Mouse (Mus musculus): ENCODE measurements around the gene Cox5b. TPM values are rescaled to one million over a fixed set of nuclear protein-coding genes. Genes with fewer than 3 reads are reported as not detected.
"Not testable (repeated sequence)": the region's sequence is repeated elsewhere in the genome, so short reads cannot be mapped to it uniquely, and the experiment has no call there.

Gene Cox5b
- total RNA-seq, 2 experiments from 2014 or later, result 1,153 to 1,545 TPM

DNA sequence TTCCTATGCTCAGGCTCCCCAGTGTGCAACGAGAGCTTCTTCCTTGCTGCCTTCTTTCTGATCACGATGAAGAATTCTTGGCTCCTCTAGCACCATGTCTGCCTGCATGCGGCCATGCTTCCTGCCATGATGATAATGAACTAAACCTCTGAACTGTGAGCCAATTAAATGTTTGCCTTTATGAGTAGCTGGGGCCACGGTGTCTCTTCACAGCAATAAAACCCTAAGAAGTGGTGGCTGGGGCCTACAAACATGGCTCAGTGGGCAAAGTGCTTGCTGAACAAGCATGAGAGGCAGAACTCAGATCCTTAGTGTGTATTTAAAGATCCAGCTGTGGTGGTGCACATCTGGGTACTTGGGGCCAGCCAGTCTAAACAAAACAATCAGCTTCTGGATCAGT, 25.3 kb upstream of the Cox5b start:
- H3K4me3 ChIP-seq, result no peak overlapping the region
- no peak for DNase-seq
- H3K27ac ChIP-seq, result no peak overlapping the region
- no peak for TF ChIP-seq CTCF (IDR thresholded peaks at IDR 0.05)
- intact Hi-C loops (cut with DNase I), result no loop called here

DNA sequence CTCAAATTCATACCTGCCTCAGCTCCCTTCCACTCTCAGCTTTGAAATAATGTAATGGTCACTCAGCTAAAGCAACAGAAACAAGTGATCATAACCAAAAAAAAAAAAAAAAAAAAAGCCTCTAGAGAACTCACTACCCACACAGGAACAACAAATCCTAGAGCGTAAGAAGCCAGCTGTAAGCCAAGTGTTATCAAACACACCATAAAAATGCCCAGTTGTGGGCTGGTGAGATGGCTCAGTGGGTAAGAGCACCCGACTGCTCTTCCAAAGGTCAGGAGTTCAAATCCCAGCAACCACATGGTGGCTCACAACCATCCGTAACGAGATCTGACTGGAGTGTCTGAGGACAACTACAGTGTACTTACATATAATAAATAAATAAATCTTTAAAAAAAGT, 23.2 kb upstream of the Cox5b start:
- H3K27ac ChIP-seq; H3K4me3 ChIP-seq; intact Hi-C loops (cut with DNase I); DNase-seq: not testable (repeated sequence)

DNA sequence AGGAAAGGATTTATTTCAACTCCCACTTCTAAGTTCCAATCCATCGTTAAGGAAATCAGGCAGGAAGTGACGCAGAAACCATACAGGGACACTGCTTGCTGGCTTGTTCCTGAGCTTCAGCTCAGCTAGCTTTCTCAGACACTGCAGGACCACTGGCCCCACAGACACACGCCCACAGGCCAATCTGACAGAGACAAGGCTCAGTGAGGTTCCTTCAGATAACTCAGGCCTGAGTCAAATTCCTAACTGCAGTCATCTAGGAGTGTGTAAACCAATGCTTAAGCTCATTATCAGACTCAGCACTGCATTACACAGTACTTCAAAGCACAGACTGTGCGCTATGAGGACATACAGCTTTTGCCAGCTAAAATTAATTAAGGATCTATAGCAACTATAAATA, 21.0 kb upstream of the Cox5b start:
- TF ChIP-seq CTCF (IDR thresholded peaks at IDR 0.05), result no peak
- intact Hi-C loops (cut with DNase I), result no loop called here
- Histone ChIP-seq H3K27ac (no peak overlapping the region), H3K4me3 (no peak overlapping the region)
- DNase-seq, result no peak

DNA sequence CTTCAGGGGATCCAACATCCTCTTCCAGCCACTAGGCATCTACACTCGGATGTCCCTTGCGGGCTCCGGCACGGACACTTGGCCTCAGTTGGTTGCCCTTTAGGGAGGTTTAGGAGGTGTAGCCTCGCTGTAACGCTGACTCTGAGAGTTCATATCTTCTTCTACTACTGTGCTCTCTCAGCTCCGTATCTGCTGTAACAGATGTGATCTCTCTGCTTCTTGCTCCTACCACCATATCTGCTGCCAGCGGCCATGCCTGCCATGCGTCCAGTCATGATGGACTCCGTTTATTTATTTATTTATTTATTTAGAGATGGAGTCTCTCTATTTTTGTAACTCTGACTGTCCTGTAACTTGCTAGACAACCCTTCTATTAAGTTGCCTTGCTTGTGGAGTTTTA, 20.0 kb upstream of the Cox5b start:
- Histone ChIP-seq H3K4me3 (no peak overlapping the region), H3K27ac (no peak overlapping the region)
- no peak for TF ChIP-seq CTCF (IDR thresholded peaks at IDR 0.05)
- intact Hi-C loops (cut with DNase I), result no loop called here
- no peak for DNase-seq

DNA sequence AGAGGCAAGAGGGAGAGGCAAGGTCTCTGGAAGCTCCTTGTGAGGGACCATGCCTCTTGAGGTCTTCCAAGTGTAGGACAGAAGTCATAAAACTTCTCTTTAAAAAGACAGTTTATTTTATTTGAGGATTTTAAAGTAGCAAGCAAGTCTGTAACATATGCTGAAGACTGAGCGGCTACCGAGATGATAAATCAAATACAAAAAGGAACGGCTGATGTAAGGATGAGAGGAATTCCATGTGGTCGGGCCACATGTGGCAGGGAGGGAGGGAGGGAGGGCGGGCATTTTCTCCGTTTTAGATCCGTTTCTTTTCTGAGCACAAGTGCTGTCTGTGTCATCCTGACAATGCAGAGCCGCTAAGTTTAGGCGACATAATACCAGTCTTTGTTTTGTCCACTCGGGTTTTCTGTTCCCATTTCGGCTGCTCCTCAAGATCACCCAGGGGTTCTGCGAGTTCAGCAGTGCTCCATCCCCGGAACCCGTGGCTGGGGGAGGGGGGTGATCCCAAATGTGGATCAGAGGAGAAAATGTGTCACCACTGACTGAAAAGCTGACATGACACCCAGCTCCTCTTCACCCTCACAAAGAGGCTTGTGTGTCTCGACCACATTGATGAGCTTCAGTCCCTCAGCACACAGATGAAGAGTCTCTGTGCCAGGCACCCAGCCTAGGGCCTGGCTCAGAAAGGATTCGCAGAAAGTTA, 18.4 kb upstream of the Cox5b start:
- TF ChIP-seq CTCF (IDR thresholded peaks at IDR 0.05), result no peak
- no peak for DNase-seq
- H3K4me3 ChIP-seq, result no peak overlapping the region
- intact Hi-C loops (cut with DNase I), result no loop called here
- H3K27ac ChIP-seq, result no peak overlapping the region

DNA sequence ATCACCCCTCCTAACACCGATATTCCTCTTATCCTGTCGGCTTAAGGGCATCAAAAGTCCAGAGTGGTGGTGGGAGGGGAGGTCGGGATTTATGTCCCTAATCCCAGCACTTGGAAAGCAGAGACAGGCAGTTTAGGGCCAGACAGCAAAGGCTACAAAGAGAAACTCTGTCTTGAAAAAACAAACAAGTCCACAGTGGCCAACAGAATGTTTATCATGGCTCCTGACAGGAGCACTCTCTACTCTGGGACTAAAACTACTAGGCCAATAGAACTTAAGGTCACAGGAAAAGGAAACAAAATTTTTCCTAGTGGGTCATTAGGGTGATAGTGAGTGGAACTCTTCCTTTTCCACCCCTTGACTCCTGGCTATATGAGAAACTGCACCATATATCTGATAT, 16.3 kb upstream of the Cox5b start:
- no peak for TF ChIP-seq CTCF (IDR thresholded peaks at IDR 0.05)
- no peak for DNase-seq
- H3K4me3 ChIP-seq, result no peak overlapping the region
- intact Hi-C loops (cut with DNase I), result no loop called here
- H3K27ac ChIP-seq, result no peak overlapping the region

DNA sequence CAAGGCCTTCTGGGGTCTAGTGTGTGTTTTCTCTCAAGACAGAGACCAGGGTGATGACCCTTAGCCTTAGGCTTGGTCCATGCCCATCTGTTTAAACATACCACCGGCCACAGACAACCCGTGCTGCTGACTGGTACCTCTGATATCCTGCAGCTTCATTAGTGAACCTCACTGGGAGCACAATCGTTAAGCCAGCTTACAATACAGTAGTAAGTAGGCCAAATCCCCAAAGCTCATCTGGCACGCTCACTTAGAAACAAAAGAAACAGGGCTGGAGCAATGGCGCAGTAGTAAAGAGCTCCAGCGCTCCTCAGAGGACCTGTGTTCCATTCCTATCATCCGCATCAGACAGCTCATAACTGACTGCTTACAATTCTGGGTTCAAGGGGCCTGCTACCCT, 10.4 kb upstream of the Cox5b start:
- intact Hi-C loops (cut with DNase I), result no loop called here
- no peak for DNase-seq
- no peak for TF ChIP-seq CTCF (IDR thresholded peaks at IDR 0.05)

DNA sequence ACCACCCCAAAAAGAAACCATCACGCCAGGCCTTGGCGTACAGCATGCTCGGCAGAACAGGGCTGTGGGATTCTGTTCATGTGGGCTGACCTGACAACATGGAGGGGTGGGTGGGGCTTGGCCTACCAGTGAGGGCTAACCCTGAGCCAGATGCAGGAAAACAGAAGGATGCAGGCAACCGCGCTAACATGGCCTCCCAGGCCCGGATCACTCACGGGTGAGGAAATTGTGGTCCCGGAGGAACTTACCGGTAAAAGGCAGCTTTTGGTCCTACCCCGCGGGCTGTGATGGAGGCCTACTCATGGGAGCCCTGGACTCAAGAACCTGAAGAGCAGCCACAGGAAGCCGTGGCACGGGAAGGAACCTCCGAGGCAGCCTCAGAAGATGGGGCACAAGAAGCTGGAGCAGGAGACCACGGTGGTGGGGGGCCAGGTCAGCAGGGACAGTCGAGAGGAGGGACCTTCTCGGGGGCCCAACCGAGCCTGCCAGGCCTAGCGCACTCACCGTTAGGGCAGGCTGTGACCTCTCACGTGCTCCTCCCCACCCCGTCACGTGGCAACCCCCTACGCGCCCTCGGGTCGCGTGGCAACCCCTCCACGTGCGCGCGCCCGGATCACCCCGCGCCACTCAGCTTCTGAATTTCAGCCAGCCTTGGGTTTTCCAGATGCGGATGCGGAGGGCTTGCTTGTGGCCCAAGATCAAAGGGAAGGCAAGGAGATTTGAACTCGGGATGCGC, 8.5 kb upstream of the Cox5b start, which contains the start of gene Fam178b:
TSS of gene Fam178b (minus strand) at position 564 of the 736 bp plus-strand sequence.
- H3K27ac ChIP-seq, result no peak within 1 kb of the TSS; the same call in 1 of the 2 replicates
- intact Hi-C loops (cut with DNase I), result no loop called here
- no peak within 1 kb of the TSS for H3K4me3 ChIP-seq
- DNase-seq, result no peak
- TF ChIP-seq CTCF (IDR thresholded peaks at IDR 0.05), result no peak

More for the DNA sequence above, 10.4 kb upstream of the Cox5b start:
- H3K27ac ChIP-seq, result no peak overlapping the region
- H3K4me3 ChIP-seq, result no peak overlapping the region

DNA sequence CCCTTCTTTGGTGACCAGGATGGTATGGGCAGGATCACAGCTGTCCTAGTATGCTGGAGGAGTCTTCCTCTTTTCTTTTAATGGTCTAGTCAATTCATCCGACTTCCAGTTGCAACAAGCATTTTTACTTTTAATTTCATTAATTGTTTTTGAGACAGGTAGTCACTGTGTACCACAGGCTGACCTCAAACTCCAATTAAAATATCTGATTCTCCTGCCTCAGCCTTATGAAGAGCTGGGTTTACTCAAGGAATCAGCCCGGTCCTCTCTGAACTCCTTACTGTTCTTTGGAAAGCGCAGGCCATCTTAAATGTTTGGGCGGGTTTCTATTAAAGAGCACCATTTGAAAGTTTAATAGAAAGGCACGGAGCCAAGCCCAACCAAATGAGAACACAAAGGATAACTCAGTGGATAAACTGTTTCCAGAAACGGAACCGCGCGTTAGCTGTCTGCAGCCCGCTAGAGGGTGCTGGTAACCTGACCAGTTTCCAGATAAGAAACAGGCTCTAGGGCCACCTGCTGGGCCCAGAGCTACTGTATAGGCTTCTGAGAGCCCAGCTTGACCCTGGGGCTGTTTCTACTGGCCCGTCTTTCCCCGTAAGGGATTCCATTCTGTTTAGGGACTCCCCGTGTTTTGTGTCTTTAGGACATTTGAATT, 7.3 kb upstream of the Cox5b start:
- intact Hi-C loops (cut with DNase I), result loop anchor here (1.0 kb wide), 1 partner anchor 137 kb away; the partner anchor contains the start of gene Ankrd39
- peak; percentile 81 for DNase-seq

DNA sequence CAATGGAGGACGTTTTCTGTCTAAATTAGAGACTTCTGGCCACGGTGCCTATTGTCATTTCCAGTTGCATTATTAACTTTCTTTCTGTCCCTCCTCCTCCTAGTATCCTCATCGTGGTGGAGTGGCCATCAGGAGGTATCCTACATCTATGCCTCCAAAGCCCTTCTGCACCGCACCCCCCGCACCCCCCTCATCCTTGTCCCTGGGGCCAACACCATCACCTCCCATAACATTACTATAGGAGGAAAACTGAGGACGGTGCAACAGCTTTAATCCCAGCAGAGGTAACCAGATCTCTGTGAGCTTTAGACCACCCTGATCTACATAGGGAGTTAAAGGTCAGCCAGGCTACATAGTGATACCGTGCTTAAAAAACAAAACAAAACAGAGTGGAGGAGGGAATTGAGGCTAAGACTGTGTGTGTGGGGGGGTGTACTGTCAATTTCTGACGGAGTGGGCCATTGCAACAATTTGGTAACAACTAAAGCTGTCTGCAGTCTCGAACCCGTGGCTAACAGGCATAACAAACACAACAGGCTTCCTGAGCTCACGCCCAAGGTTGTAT, 496 bp upstream of the Cox5b start:
- TF ChIP-seq CTCF (IDR thresholded peaks at IDR 0.05), result no peak
- H3K27ac ChIP-seq, result peak overlapping the region; percentile 95
- no peak for DNase-seq
- H3K4me3 ChIP-seq, result peak overlapping the region; percentile 92
- intact Hi-C loops (cut with DNase I), result no loop called here

More for the DNA sequence above, 7.3 kb upstream of the Cox5b start:
- no peak overlapping the region for H3K4me3 ChIP-seq
- TF ChIP-seq CTCF (IDR thresholded peaks at IDR 0.05), result peak; percentile 92
- peak overlapping the region; percentile 75 for H3K27ac ChIP-seq

DNA sequence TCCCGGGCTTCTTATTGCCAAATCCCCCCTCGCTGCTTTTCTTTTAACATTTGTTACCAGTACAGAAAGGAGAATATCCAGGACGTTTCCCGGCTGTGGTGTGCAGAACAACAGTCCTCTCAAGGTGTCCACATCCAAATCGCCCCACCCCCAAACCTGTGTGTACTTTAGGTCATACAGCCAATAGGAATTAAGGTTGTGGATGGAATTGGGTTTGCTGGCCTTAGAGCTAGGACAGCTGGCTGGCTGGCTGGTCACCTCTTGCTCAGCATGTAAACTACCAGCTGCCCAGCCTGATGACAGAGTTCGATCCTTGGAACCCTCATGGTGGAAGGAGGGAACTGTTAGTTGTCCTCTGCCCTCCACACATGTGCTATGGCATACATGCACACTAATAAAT, 3.6 kb downstream of the Cox5b start:
- Histone ChIP-seq H3K4me3 (no peak overlapping the region), H3K27ac (no peak overlapping the region)
- intact Hi-C loops (cut with DNase I), result loop anchor here (2.0 kb wide), 1 partner anchor 14 kb away; no protein-coding TSS in a partner anchor
- no peak for DNase-seq
- TF ChIP-seq CTCF (IDR thresholded peaks at IDR 0.05), result no peak

DNA sequence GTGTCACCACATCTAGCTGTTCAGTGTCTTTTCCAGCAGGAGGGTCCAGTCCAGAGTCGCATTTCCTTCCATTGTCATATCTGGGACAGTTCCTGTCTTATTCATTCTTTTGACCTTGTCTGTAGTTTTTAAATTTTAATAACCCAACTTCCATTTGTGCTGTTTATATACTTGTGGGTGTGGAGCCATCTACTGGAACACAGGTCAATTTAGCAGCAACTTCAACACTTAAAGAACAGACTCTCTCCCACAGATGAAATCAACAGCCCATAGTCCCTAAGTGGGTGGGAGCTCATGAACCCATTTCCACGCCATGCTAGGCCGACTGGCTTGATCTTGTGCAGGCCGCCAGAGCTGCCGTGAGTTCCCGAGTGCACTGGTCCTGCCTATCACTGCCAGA, 5.2 kb downstream of the Cox5b start:
- Histone ChIP-seq H3K4me3 (no peak overlapping the region), H3K27ac (no peak overlapping the region)
- intact Hi-C loops (cut with DNase I), result no loop called here
- no peak for TF ChIP-seq CTCF (IDR thresholded peaks at IDR 0.05)
- no peak for DNase-seq

DNA sequence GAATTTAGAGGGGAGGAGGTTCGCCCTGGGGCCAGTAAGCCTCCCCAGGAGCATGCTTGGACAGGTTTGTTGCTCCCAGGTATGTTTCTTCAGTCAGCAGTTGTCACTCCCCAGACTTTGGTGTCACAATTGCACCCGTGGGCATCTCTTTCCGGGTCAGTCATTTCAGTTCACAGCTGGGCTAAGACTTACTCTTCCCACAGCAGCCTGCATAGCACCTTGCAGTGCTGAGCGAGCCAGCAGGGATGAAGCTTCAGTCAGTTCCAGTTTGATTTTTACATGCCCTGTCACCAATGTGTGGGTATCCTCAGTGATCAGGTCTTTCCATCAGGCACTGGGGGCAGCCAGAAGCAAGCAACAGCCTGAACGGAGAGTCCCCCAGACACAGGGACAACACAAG, 5.8 kb downstream of the Cox5b start:
- TF ChIP-seq CTCF (IDR thresholded peaks at IDR 0.05), result no peak
- Histone ChIP-seq H3K4me3 (no peak overlapping the region), H3K27ac (no peak overlapping the region)
- DNase-seq, result no peak
- intact Hi-C loops (cut with DNase I), result no loop called here
